Mouse (Mus musculus) CH12.LX (cell line): Measurements from ENCODE around the gene Iqschfp. TPM values are rescaled to one million over a fixed set of nuclear protein-coding genes. Genes with fewer than 3 reads are reported as not detected.

Experiments used
- DNase-seq: peaks from one replicate; pipeline ENCODE4 v3.0.0-alpha.2; 2013; ENCODE audit errors: extremely low read depth
- H3K27ac ChIP-seq: 2 replicates; pipeline ENCODE4 v1.5.1; 2012; ENCODE audit warnings: low read depth, mild to moderate bottlenecking, control low read depth, moderate library complexity; ENCODE audit not compliant: insufficient read depth
- H3K27me3 ChIP-seq: replicated peaks from 2 replicates; pipeline ENCODE3; 2012; ENCODE audit warnings: inconsistent platforms
- H3K36me3 ChIP-seq, 2 experiments: replicated peaks in 1 of 2; 2 replicates each; pipeline versions ENCODE3 to v1.6.1; 2012; ENCODE audit warnings: inconsistent platforms in 1 of 2, low read length in 1 of 2, mild to moderate bottlenecking in 1 of 2, mixed read lengths in 1 of 2, moderate library complexity in 1 of 2; ENCODE audit not compliant: control insufficient read depth in 1 of 2, insufficient read depth in 1 of 2
- H3K4me1 ChIP-seq, 2 experiments: 2 replicates each; pipeline ENCODE4 v1.6.1; 2012; ENCODE audit warnings: inconsistent platforms in 1 of 2, moderate library complexity in 1 of 2; ENCODE audit not compliant: insufficient read depth in 2 of 2, control insufficient read depth in 1 of 2
- H3K4me2 ChIP-seq: 2 replicates; pipeline ENCODE4 v1.6.1; 2012; ENCODE audit warnings: low read depth, mild to moderate bottlenecking, control low read depth; ENCODE audit not compliant: poor library complexity, insufficient read depth, severe bottlenecking
- H3K4me3 ChIP-seq, 3 experiments: fragments of 150-350 bp in 1 of 3; sonication (generic) in 1 of 3; replicated peaks in 1 of 3; 2 replicates each; pipeline versions ENCODE3 to v1.5.1; 2011 to 2012; ENCODE audit warnings: low read depth in 2 of 3, low read length in 2 of 3, mild to moderate bottlenecking in 2 of 3, moderate library complexity in 2 of 3, control low read depth in 1 of 3, improper control_type of control experiment in 1 of 3, inconsistent platforms in 1 of 3, mixed read lengths in 1 of 3; ENCODE audit not compliant: poor library complexity in 1 of 3
- H3K79me2 ChIP-seq: replicated peaks from 2 replicates; pipeline ENCODE4 v1.6.1; 2012; ENCODE audit warnings: mild to moderate bottlenecking, moderate library complexity; ENCODE audit not compliant: control insufficient read depth, poor library complexity, insufficient read depth, severe bottlenecking; ENCODE audit errors: extremely low read depth
- H3K9ac ChIP-seq: 2 replicates; pipeline ENCODE4 v1.6.1; 2012; ENCODE audit warnings: low read depth, mild to moderate bottlenecking, control low read depth, moderate library complexity; ENCODE audit not compliant: insufficient read depth
- H3K9me3 ChIP-seq: replicated peaks from 2 replicates; pipeline ENCODE3; 2012; ENCODE audit warnings: low read length, inconsistent platforms, mixed read lengths
- CTCF ChIP-seq, 2 experiments: IDR thresholded peaks in 1 of 2; conservative IDR thresholded peaks in 1 of 2; 2 replicates each; pipeline ENCODE4 v1.5.1; 2011 to 2012; ENCODE audit warnings: low read depth in 2 of 2, low read length in 2 of 2, improper control_type of control experiment in 1 of 2, inconsistent platforms in 1 of 2, mild to moderate bottlenecking in 1 of 2, moderate library complexity in 1 of 2
- EP300 ChIP-seq: IDR thresholded peaks from 2 replicates; pipeline ENCODE4 v1.6.1; 2011; ENCODE audit warnings: low read length, improper control_type of control experiment
- GABPA ChIP-seq: IDR thresholded peaks from 2 replicates; pipeline ENCODE4 v1.6.1; 2012; ENCODE audit warnings: low read depth, low read length, improper control_type of control experiment, inconsistent platforms; ENCODE audit not compliant: insufficient replicate concordance
- HCFC1 ChIP-seq: IDR thresholded peaks from 2 replicates; pipeline ENCODE4 v1.6.1; 2012; ENCODE audit warnings: low read depth, mild to moderate bottlenecking, inconsistent platforms, low read length, improper control_type of control experiment
- JUN ChIP-seq: IDR thresholded peaks from 2 replicates; pipeline ENCODE4 v1.6.1; 2011; ENCODE audit warnings: low read depth, mild to moderate bottlenecking, low read length, improper control_type of control experiment, moderate library complexity; ENCODE audit not compliant: insufficient read depth
- KAT2A ChIP-seq: IDR thresholded peaks from 2 replicates; pipeline ENCODE4 v1.6.1; 2012; ENCODE audit warnings: low read length, improper control_type of control experiment, inconsistent platforms; ENCODE audit not compliant: insufficient replicate concordance
- MAFK ChIP-seq: IDR thresholded peaks from 2 replicates; pipeline ENCODE4 v1.6.1; 2011; ENCODE audit warnings: low read length, improper control_type of control experiment; ENCODE audit not compliant: insufficient replicate concordance
- MAX ChIP-seq: IDR thresholded peaks from 2 replicates; pipeline ENCODE4 v1.6.1; 2011; ENCODE audit warnings: low read length, improper control_type of control experiment
- POLR2A ChIP-seq: IDR thresholded peaks from 2 replicates; pipeline ENCODE4 v1.6.1; 2011; ENCODE audit warnings: low read depth, mild to moderate bottlenecking, improper control_type of control experiment, low read length
- RAD21 ChIP-seq: IDR thresholded peaks from 2 replicates; pipeline ENCODE4 v1.6.1; 2011; ENCODE audit warnings: low read depth, mild to moderate bottlenecking, low read length, improper control_type of control experiment, moderate library complexity
- RCOR1 ChIP-seq: conservative IDR thresholded peaks from 2 replicates; pipeline ENCODE4 v1.6.1; 2012; ENCODE audit warnings: low read depth, mild to moderate bottlenecking, inconsistent platforms, low read length, improper control_type of control experiment
- SMC3 ChIP-seq: IDR thresholded peaks from 2 replicates; pipeline ENCODE4 v1.6.1; 2011; ENCODE audit warnings: low read depth, low read length, improper control_type of control experiment
- TBP ChIP-seq: conservative IDR thresholded peaks from 2 replicates; pipeline ENCODE4 v1.6.1; 2011; ENCODE audit warnings: low read depth, low read length, improper control_type of control experiment
- TCF12 ChIP-seq: IDR thresholded peaks from 2 replicates; pipeline ENCODE4 v1.6.1; 2014; ENCODE audit warnings: low read depth, mild to moderate bottlenecking, inconsistent platforms, low read length, improper control_type of control experiment
- ZC3H11A ChIP-seq: IDR thresholded peaks from 2 replicates; pipeline ENCODE4 v1.6.1; 2012; ENCODE audit warnings: low read depth, mild to moderate bottlenecking, inconsistent platforms, low read length, improper control_type of control experiment
- dilution Hi-C: fragments of 300-500 bp; cut with MboI; formaldehyde crosslinking; loops from 2 replicates; pipeline ENCODE4 v1.14.3; 2020; ENCODE audit warnings: low sequenced_read_pairs; ENCODE audit not compliant: extremely low pct_unique_long_range_greater_than_20kb, extremely low pct_ligation_motif_present
- in situ Hi-C: fragments of 300-500 bp; cut with MboI; formaldehyde crosslinking; loops from 3 replicates; pipeline ENCODE4 v1.14.3; 2019; ENCODE audit warnings: low sequenced_read_pairs, low pct_ligation_motif_present, low pct_unique_long_range_greater_than_20kb, mixed read lengths
- polyA plus RNA-seq: library from polyadenylated mRNA; unstranded; fragments of >175 nt; gene quantifications from 2 replicates; pipeline ENCODE4 v1.2.1, GENCODE M21; 2012; ENCODE audit warnings: low read depth; ENCODE audit not compliant: insufficient read length
- total RNA-seq, 2 experiments: library from RNA; depleted of rRNA; stranded (reverse); fragments of 300-350 nt in 1 of 2; fragments of >200 nt in 1 of 2; gene quantifications; 2 replicates each; pipeline ENCODE4 v1.2.3; 2012 to 2014

Iqschfp gene
- total and polyA plus RNA-seq, 3 experiments: 0.13 to 0.25 TPM; not detected in 1

GRCm38 (mm10) chr3:68615042-68615810, 723.2 kb downstream of the Iqschfp start:
- Histone ChIP-seq H3K4me3 (no peak overlapping the region), H3K79me2 (no peaks in the 10 kb centered on the region), H3K9me3 (no peaks in the 10 kb centered on the region), H3K27ac (no peak overlapping the region), H3K4me2 (no peak overlapping the region), H3K27me3 (no peaks in the 10 kb centered on the region), H3K36me3 (no peaks in the 10 kb centered on the region), H3K4me1 (peaks cover 5 to 6% of the 10 kb centered on the region in 2 experiments; a peak in 2 of 4 replicates), H3K9ac (no peak overlapping the region)
- in situ Hi-C loops: loop anchor here (10.0 kb wide), 1 partner anchor 100 kb away; no protein-coding TSS in a partner anchor
- peak; percentile 50 for DNase-seq
- no peak for TF ChIP-seq HCFC1
- TF ChIP-seq MAX: no peak
- peak; percentile 77 for TF ChIP-seq SMC3
- no peak for TF ChIP-seq TBP
- TF ChIP-seq CTCF (conservative IDR thresholded peaks at IDR 0.05 in 1 of 2, IDR thresholded peaks at IDR 0.05 in 1 of 2; ENCODE audit: low read depth in 2 of 2, low read length in 2 of 2): peak; percentile 40 to 89; a peak in 3 of 4 replicates
- TF ChIP-seq MAFK: no peak
- no peak for TF ChIP-seq JUN
- TF ChIP-seq POLR2A: no peak
- TF ChIP-seq RAD21: peak; percentile 97
- TF ChIP-seq RCOR1: no peak
- peak; percentile 71 for TF ChIP-seq ZC3H11A
- TF ChIP-seq GABPA: no peak
- dilution Hi-C loops: no loop called here

GRCm38 (mm10) chr3:68616363-68616762, 724.3 kb downstream of the Iqschfp start:
- Histone ChIP-seq H3K4me3 (no peak overlapping the region), H3K9ac (no peak overlapping the region), H3K4me1 (peaks cover 5 to 6% of the 10 kb centered on the region in 2 experiments; a peak in 2 of 4 replicates), H3K27me3 (no peaks in the 10 kb centered on the region), H3K27ac (no peak overlapping the region), H3K4me2 (no peak overlapping the region), H3K79me2 (no peaks in the 10 kb centered on the region), H3K9me3 (no peaks in the 10 kb centered on the region), H3K36me3 (no peaks in the 10 kb centered on the region)
- in situ Hi-C loops (loop anchor here (10.0 kb wide), 1 partner anchor 98 kb away; no protein-coding TSS in a partner anchor), dilution Hi-C loops (no loop called here)
- DNase-seq: no peak
- TF ChIP-seq TCF12 (no peak), HCFC1 (no peak), KAT2A (no peak), EP300 (no peak)
